Mouse (Mus musculus) yolk sac, embryonic 10.5 days (tissue): ENCODE data around the gene Bace1.
A peak's percentile ranks its signal among the peaks of the same experiment; 100 is the strongest.

Experiments
- DNase-seq: peaks from one replicate; pipeline ENCODE4 v3.0.0-alpha.2; 2017; ENCODE audit warnings: low spot score

Bace1 gene

GRCm38 (mm10) chr9:45905811-45906237 is 67.4 kb downstream of the Bace1 start:
- no peak for DNase-seq

GRCm38 (mm10) chr9:45906355-45907077 is 68.1 kb downstream of the Bace1 start, which contains the start of the genes Pcsk7 and Rnf214:
Pcsk7 (plus strand) TSS chr9:45906497.
Rnf214 (minus strand) TSS chr9:45906911.
- peak; percentile 87 for DNase-seq

DNA sequence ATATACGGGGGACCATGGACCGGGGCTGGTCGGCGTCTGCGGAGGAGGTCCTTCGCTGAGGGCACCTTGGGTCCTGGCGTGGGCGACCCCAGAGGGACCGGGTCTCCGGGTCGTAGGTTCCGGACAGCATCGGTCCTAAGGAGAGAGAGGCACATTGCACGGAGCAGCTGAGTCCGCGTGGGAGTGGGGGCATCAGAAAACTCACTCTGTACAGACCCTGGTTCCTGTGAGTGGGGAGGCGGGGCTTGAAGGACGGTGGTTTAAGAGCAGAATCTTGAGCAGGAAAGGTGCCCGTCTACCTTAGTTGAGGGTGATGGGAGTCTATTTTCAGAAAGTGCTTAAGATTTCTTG is 68.7 kb downstream of the Bace1 start:
- DNase-seq: no peak

DNA sequence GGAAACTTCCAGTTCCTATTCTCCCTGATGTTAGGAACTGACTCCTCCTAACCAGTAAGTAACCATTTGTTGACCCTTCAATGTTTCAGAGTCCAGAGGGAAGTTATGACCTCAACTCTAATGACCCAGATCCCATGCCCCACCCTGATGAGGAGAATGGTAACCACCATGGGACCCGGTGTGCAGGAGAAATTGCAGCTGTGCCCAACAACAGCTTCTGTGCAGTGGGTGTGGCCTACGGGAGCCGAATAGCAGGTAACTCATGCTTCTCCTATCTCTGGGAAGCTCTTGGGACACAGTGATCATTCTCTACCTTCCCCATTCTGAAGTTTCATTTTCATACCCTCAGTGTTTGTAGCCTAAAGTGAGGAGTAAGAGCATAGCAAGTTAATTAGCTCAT is 72.6 kb downstream of the Bace1 start:
- no peak for DNase-seq

- DNase-seq: no peak
These were observed 73.3 kb downstream of the Bace1 start for GRCm38 (mm10) chr9:45911673-45912072.
